Mouse (Mus musculus): ENCODE measurements around the gene Ccdc152. TPM values are rescaled to one million over a fixed set of nuclear protein-coding genes. Genes with fewer than 3 reads are reported as not detected.

The Ccdc152 gene
- total and polyA plus RNA-seq, 3 experiments: 0.16 TPM; not detected in 2

GRCm38 (mm10) chr15:3286032-3286431, 17.3 kb downstream of the Ccdc152 start:
- Histone ChIP-seq H3K27me3 (ENCODE audit: insufficient read depth, low read length) (no peaks in the 10 kb centered on the region), H3K4me3 (ENCODE audit: low read depth, low read length) (no peak overlapping the region), H3K4me1 (ENCODE audit: insufficient read depth, low read depth, low read length) (no peaks in the 10 kb centered on the region), H3K36me3 (replicated peaks) (no peaks in the 10 kb centered on the region), H3K9me3 (replicated peaks) (no peaks in the 10 kb centered on the region)
- DNase-seq (ENCODE audit: low spot score) (no peak), ATAC-seq (ENCODE audit: extremely low read depth, insufficient number of reproducible peaks, low FRiP score, poor library complexity, severe bottlenecking) (no peak)
- no peak for TF ChIP-seq GATA2 (IDR thresholded peaks at IDR 0.05; ENCODE audit: borderline replicate concordance, low read depth, low read length)
- TF ChIP-seq POLR2AphosphoS5 (IDR thresholded peaks at IDR 0.05; ENCODE audit: insufficient replicate concordance, low read depth, low read length): no peak
- no peak for TF ChIP-seq GATA1 (IDR thresholded peaks at IDR 0.05; ENCODE audit: borderline replicate concordance, low read length)
- TF ChIP-seq CTCF (IDR thresholded peaks at IDR 0.05; ENCODE audit: low read depth, low read length): no peak
- no peak for TF ChIP-seq TAL1 (conservative IDR thresholded peaks at IDR 0.05; ENCODE audit: low read depth, low read length)

- TF ChIP-seq CTCF (IDR thresholded peaks at IDR 0.05; ENCODE audit: low read depth, low read length): no peak
- no peak for TF ChIP-seq GATA1 (IDR thresholded peaks at IDR 0.05; ENCODE audit: borderline replicate concordance, low read length)
- no peak for TF ChIP-seq GATA2 (IDR thresholded peaks at IDR 0.05; ENCODE audit: borderline replicate concordance, low read depth, low read length)
- ATAC-seq (ENCODE audit: extremely low read depth, insufficient number of reproducible peaks, low FRiP score, poor library complexity, severe bottlenecking) (no peak), DNase-seq (ENCODE audit: low spot score) (no peak)
- no peaks in the 10 kb centered on the region for H3K9me3 ChIP-seq (replicated peaks)
- H3K4me3 ChIP-seq (ENCODE audit: low read depth, low read length): no peak overlapping the region
- no peaks in the 10 kb centered on the region for H3K27me3 ChIP-seq (ENCODE audit: insufficient read depth, low read length)
- H3K4me1 ChIP-seq (ENCODE audit: insufficient read depth, low read depth, low read length): no peaks in the 10 kb centered on the region
- no peaks in the 10 kb centered on the region for H3K36me3 ChIP-seq (replicated peaks)
Measured at GRCm38 (mm10) chr15:3281737-3282136, 21.6 kb downstream of the Ccdc152 start.

GRCm38 (mm10) chr15:3281216-3281615, 22.1 kb downstream of the Ccdc152 start:
- Histone ChIP-seq H3K27me3 (ENCODE audit: insufficient read depth, low read length) (no peaks in the 10 kb centered on the region), H3K9me3 (replicated peaks) (no peaks in the 10 kb centered on the region), H3K36me3 (replicated peaks) (no peaks in the 10 kb centered on the region), H3K4me1 (ENCODE audit: insufficient read depth, low read depth, low read length) (no peaks in the 10 kb centered on the region), H3K4me3 (ENCODE audit: low read depth, low read length) (no peak overlapping the region)
- ATAC-seq (ENCODE audit: extremely low read depth, insufficient number of reproducible peaks, low FRiP score, poor library complexity, severe bottlenecking) (no peak), DNase-seq (ENCODE audit: low spot score) (no peak)
- TF ChIP-seq CTCF (IDR thresholded peaks at IDR 0.05; ENCODE audit: low read depth, low read length) (no peak), GATA1 (IDR thresholded peaks at IDR 0.05; ENCODE audit: borderline replicate concordance, low read length) (no peak), TAL1 (conservative IDR thresholded peaks at IDR 0.05; ENCODE audit: low read depth, low read length) (no peak), GATA2 (IDR thresholded peaks at IDR 0.05; ENCODE audit: borderline replicate concordance, low read depth, low read length) (no peak), POLR2AphosphoS5 (IDR thresholded peaks at IDR 0.05; ENCODE audit: insufficient replicate concordance, low read depth, low read length) (no peak)

GRCm38 (mm10) chr15:3279242-3279641, 24.1 kb downstream of the Ccdc152 start:
- no peaks in the 10 kb centered on the region for H3K4me1 ChIP-seq (ENCODE audit: insufficient read depth, low read depth, low read length)
- DNase-seq (ENCODE audit: low spot score): no peak
- no peaks in the 10 kb centered on the region for H3K9me3 ChIP-seq (replicated peaks)
- H3K36me3 ChIP-seq (replicated peaks): no peaks in the 10 kb centered on the region
- no peak for TF ChIP-seq GATA1 (IDR thresholded peaks at IDR 0.05; ENCODE audit: borderline replicate concordance, low read length)
- ATAC-seq (ENCODE audit: extremely low read depth, insufficient number of reproducible peaks, low FRiP score, poor library complexity, severe bottlenecking): no peak
- no peak overlapping the region for H3K4me3 ChIP-seq (ENCODE audit: low read depth, low read length)
- no peaks in the 10 kb centered on the region for H3K27me3 ChIP-seq (ENCODE audit: insufficient read depth, low read length)

- no peaks in the 10 kb centered on the region for H3K36me3 ChIP-seq (replicated peaks)
- no peak overlapping the region for H3K4me3 ChIP-seq (ENCODE audit: low read depth, low read length)
- DNase-seq (ENCODE audit: low spot score): no peak
- TF ChIP-seq CTCF (IDR thresholded peaks at IDR 0.05; ENCODE audit: low read depth, low read length) (no peak), GATA1 (IDR thresholded peaks at IDR 0.05; ENCODE audit: borderline replicate concordance, low read length) (no peak), GATA2 (IDR thresholded peaks at IDR 0.05; ENCODE audit: borderline replicate concordance, low read depth, low read length) (no peak), TAL1 (conservative IDR thresholded peaks at IDR 0.05; ENCODE audit: low read depth, low read length) (no peak), POLR2AphosphoS5 (IDR thresholded peaks at IDR 0.05; ENCODE audit: insufficient replicate concordance, low read depth, low read length) (no peak)
- no peaks in the 10 kb centered on the region for H3K27me3 ChIP-seq (ENCODE audit: insufficient read depth, low read length)
- H3K4me1 ChIP-seq (ENCODE audit: insufficient read depth, low read depth, low read length): no peaks in the 10 kb centered on the region
- no peaks in the 10 kb centered on the region for H3K9me3 ChIP-seq (replicated peaks)
- no peak for ATAC-seq (ENCODE audit: extremely low read depth, insufficient number of reproducible peaks, low FRiP score, poor library complexity, severe bottlenecking)
Measured at GRCm38 (mm10) chr15:3277391-3277790, 25.9 kb downstream of the Ccdc152 start.

GRCm38 (mm10) chr15:3273191-3273590, 30.1 kb downstream of the Ccdc152 start:
- H3K36me3 ChIP-seq (replicated peaks): no peaks in the 10 kb centered on the region
- no peak overlapping the region for H3K4me3 ChIP-seq (ENCODE audit: low read depth, low read length)
- H3K9me3 ChIP-seq (replicated peaks): no peaks in the 10 kb centered on the region
- no peaks in the 10 kb centered on the region for H3K4me1 ChIP-seq (ENCODE audit: insufficient read depth, low read depth, low read length)
- no peaks in the 10 kb centered on the region for H3K27me3 ChIP-seq (ENCODE audit: insufficient read depth, low read length)
- TF ChIP-seq GATA1 (IDR thresholded peaks at IDR 0.05; ENCODE audit: borderline replicate concordance, low read length): no peak
- ATAC-seq (ENCODE audit: extremely low read depth, insufficient number of reproducible peaks, low FRiP score, poor library complexity, severe bottlenecking) (no peak), DNase-seq (ENCODE audit: low spot score) (no peak)

- DNase-seq (ENCODE audit: low spot score) (no peak), ATAC-seq (ENCODE audit: extremely low read depth, insufficient number of reproducible peaks, low FRiP score, poor library complexity, severe bottlenecking) (no peak)
- H3K27me3 ChIP-seq (ENCODE audit: insufficient read depth, low read length): no peaks in the 10 kb centered on the region
- H3K4me3 ChIP-seq (ENCODE audit: low read depth, low read length): no peak overlapping the region
- H3K9me3 ChIP-seq (replicated peaks): no peaks in the 10 kb centered on the region
- no peak for TF ChIP-seq CTCF (IDR thresholded peaks at IDR 0.05; ENCODE audit: low read depth, low read length)
- no peak for TF ChIP-seq GATA2 (IDR thresholded peaks at IDR 0.05; ENCODE audit: borderline replicate concordance, low read depth, low read length)
- no peak for TF ChIP-seq POLR2AphosphoS5 (IDR thresholded peaks at IDR 0.05; ENCODE audit: insufficient replicate concordance, low read depth, low read length)
- no peak for TF ChIP-seq TAL1 (conservative IDR thresholded peaks at IDR 0.05; ENCODE audit: low read depth, low read length)
- no peak for TF ChIP-seq GATA1 (IDR thresholded peaks at IDR 0.05; ENCODE audit: borderline replicate concordance, low read length)
- no peaks in the 10 kb centered on the region for H3K4me1 ChIP-seq (ENCODE audit: insufficient read depth, low read depth, low read length)
- H3K36me3 ChIP-seq (replicated peaks): no peaks in the 10 kb centered on the region
Measured at GRCm38 (mm10) chr15:3271216-3271615, 32.1 kb downstream of the Ccdc152 start.

Measured in G1E (cell line).